Mouse (Mus musculus) forebrain, postnatal 0 days (tissue): ENCODE data around the gene Clec4a4. TPM values are rescaled to one million over a fixed set of nuclear protein-coding genes. Genes with fewer than 3 reads are reported as not detected.
"Not testable (repeated sequence)": the region's sequence is repeated elsewhere in the genome, so short reads cannot be mapped to it uniquely, and the experiment has no call there.

Experiments
- ATAC-seq: fragments of 200-750 bp; cut with Nextera tagmentation; 2 replicates; pipeline ENCODE4 v1.8.0; 2017; ENCODE audit warnings: mild to moderate bottlenecking, moderate library complexity
- DNase-seq: peaks from one replicate; pipeline ENCODE4 v3.0.0-alpha.2; 2015
- H3K27ac ChIP-seq: fragments of 300-500 bp; sonication (generic); 2 replicates; pipeline ENCODE4 v1.5.1; 2014; ENCODE audit warnings: low read depth, mild to moderate bottlenecking, antibody characterized with exemption, low read length, moderate library complexity, mixed read lengths
- H3K27me3 ChIP-seq: fragments of 300-500 bp; sonication (generic); 2 replicates; pipeline ENCODE4 v1.6.1; 2014; ENCODE audit warnings: mild to moderate bottlenecking, low read length, mixed read lengths; ENCODE audit not compliant: insufficient read depth
- H3K36me3 ChIP-seq: fragments of 300-500 bp; sonication (generic); 2 replicates; pipeline ENCODE4 v1.6.1; 2014; ENCODE audit warnings: mild to moderate bottlenecking, moderate library complexity; ENCODE audit not compliant: insufficient read depth
- H3K4me1 ChIP-seq: fragments of 300-500 bp; sonication (generic); 2 replicates; pipeline ENCODE4 v1.6.1; 2014; ENCODE audit warnings: antibody characterized with exemption; ENCODE audit not compliant: insufficient read depth
- H3K4me2 ChIP-seq: fragments of 300-500 bp; sonication (generic); 2 replicates; pipeline ENCODE4 v1.6.1; 2014; ENCODE audit warnings: low read depth, mild to moderate bottlenecking, moderate library complexity
- H3K4me3 ChIP-seq: fragments of 300-500 bp; sonication (generic); 2 replicates; pipeline ENCODE4 v1.5.1; 2014; ENCODE audit warnings: low read depth, low read length, mixed read lengths
- H3K9ac ChIP-seq: fragments of 300-500 bp; sonication (generic); 2 replicates; pipeline ENCODE4 v1.6.1; 2014; ENCODE audit warnings: mild to moderate bottlenecking
- H3K9me3 ChIP-seq: fragments of 300-500 bp; sonication (generic); 2 replicates; pipeline ENCODE4 v1.6.1; 2016; ENCODE audit warnings: low read length
- CTCF ChIP-seq: sonication (generic); IDR thresholded peaks from 2 replicates; pipeline ENCODE4 v1.5.1; 2016; ENCODE audit warnings: antibody characterized with exemption, control low read depth, low read depth
- WGBS: fragments of 180-500 bp; shearing (Covaris S2); extraction: QIAGEN DNeasy Blood & Tissue Kit; methylation state at CpG from one replicate; pipeline ENCODE4 v1.1.7; 2014; 5-methylcytosine and 5-hydroxymethylcytosine counted together
- polyA plus RNA-seq: library from polyadenylated mRNA; unstranded; fragments of >200 nt; fragmentation: Nextera tagmentation; extraction: Ambion mirVana; gene quantifications from 2 replicates; pipeline ENCODE4 v1.2.1, GENCODE M21; 2015
- total RNA-seq: library from RNA; depleted of rRNA; stranded (reverse); fragments of >200 nt; gene quantifications from 2 replicates; pipeline ENCODE4 v1.2.3, GENCODE M21; 2014; rRNA removed

Gene Clec4a4
- total RNA-seq (0.33 TPM in 1 of 2 replicates, not detected in the other), polyA plus RNA-seq (not detected in 2 replicates)

DNA sequence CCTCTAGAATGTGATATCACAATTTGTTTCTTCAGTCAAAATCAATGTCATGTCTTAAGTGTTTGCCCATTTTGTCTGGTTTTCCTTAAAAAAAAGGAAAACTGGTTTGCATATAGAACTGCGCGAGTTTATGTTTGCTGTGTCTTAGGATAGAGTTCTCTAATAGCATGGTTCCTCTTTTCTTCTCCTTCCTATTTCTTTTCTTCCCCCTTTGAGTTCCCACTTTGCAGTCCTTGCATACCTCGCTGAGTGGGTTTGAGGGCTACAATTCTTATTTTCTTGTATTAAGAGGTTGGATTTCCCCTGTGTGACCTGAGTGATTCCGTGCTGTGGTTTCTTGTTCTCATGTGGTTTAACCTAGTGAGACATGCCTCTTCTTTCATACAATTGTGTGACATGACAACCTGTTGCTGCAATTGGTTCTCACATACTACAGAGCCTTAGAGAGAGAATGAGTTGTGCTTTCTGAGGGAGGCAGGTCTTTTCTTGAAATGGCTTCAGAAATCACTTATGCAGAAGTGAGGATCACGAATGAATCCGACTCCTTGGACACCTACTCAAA is at the start of gene Clec4a4:
Gene Clec4a4, plus strand, starts transcription at position 492 of the 562 bp plus-strand sequence.
- Histone ChIP-seq H3K27ac (no peak within 1 kb of the TSS), H3K27me3 (no peaks in the 10 kb centered on the region), H3K9me3 (no peaks in the 10 kb centered on the region), H3K4me1 (no peaks in the 10 kb centered on the region), H3K9ac (no peak within 1 kb of the TSS), H3K4me2 (no peak within 1 kb of the TSS), H3K4me3 (no peak within 1 kb of the TSS), H3K36me3 (no peaks in the 10 kb centered on the region)
- ATAC-seq, result no peak
- 85% methylated on average over 6 of the region's 6 CpGs for WGBS
- no peak for DNase-seq
- no peak for TF ChIP-seq CTCF

DNA sequence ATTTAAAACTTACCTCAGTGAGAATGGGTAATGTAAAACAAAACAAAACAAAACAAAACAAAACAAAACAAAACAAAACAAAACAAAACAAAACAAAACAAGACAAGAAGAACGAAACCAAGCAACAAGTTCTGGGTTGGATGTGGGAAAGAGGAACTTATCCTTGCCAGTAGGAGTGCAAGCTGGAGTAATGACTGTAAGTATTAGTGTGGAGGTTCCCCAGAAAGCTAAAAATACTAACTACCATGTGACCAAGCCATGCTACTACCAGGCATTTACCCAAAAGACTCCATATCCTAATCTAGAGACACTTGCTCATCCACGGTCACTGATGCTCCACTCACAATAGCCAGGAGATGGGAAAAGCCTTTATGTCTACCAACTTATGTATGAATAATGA is 43.4 kb upstream of the Clec4a4 start:
- Histone ChIP-seq H3K36me3 (no peaks in the 10 kb centered on the region), H3K9me3 (no peaks in the 10 kb centered on the region), H3K4me1 (no peaks in the 10 kb centered on the region), H3K4me3 (no peak overlapping the region), H3K4me2 (no peak overlapping the region), H3K27me3 (no peaks in the 10 kb centered on the region), H3K27ac (no peak overlapping the region), H3K9ac (no peak overlapping the region)
- no peak for TF ChIP-seq CTCF
- 92% methylated on average over 2 of the region's 2 CpGs for WGBS
- no peak for DNase-seq
- no peak for ATAC-seq

DNA sequence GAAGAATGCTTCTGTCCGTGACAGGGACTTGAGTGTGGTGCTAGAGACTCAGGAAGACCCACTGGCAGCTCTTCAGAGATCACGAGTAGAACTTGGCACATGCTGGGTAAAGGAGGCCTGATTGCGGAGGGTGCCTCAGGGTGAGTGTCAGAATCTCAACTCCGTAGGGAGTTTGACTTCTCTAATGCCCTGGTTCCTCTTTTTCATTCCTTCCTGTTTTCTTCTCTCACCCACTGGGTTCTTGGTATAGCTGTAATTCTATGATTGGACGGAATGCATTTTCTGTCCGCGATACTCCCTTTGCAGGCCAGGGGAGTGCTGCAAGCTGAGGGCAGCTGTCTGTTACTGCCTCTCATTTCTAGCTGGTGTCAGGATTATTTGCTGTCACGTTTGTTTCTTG is 37.8 kb upstream of the Clec4a4 start, which contains the start of gene Clec4a3:
Gene Clec4a3, plus strand, starts transcription at position 115 of the 400 bp plus-strand sequence.
- Histone ChIP-seq H3K27me3 (no peaks in the 10 kb centered on the region), H3K36me3 (no peaks in the 10 kb centered on the region), H3K9me3 (no peaks in the 10 kb centered on the region), H3K27ac (no peak within 1 kb of the TSS), H3K4me1 (no peaks in the 10 kb centered on the region), H3K4me2 (no peak within 1 kb of the TSS), H3K4me3 (no peak within 1 kb of the TSS), H3K9ac (no peak within 1 kb of the TSS)
- DNase-seq (no peak), ATAC-seq (no peak)
- no peak for TF ChIP-seq CTCF
- 88% methylated on average over 8 of the region's 8 CpGs for WGBS

DNA sequence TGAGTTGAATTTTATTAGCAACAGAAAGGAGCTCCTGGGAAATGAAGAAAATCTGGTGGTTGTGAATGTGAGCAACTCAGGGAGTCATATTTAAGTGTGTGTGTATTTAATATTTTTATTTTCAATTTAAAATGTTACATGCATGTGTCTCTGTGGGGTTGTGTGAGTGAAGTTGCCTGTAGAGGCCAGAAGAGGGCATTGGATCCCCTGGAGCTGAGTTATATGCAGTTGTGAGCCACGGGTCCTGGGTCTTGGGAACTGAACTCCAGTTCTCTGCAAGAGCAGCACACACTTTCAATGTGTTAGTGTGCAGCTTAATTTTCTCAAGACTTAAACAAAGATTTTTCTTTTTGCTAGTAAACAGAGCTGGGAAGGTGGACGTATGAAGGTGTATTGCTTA is 25.6 kb upstream of the Clec4a4 start:
- no peak for ATAC-seq
- DNase-seq, result no peak
- WGBS, result 71% methylated on average over 2 of the region's 2 CpGs
- H3K4me1 ChIP-seq, result no peaks in the 10 kb centered on the region
- H3K36me3 ChIP-seq, result no peaks in the 10 kb centered on the region
- no peak overlapping the region for H3K4me2 ChIP-seq
- no peaks in the 10 kb centered on the region for H3K9me3 ChIP-seq
- no peak for TF ChIP-seq CTCF
- no peak overlapping the region for H3K4me3 ChIP-seq
- no peak overlapping the region for H3K27ac ChIP-seq
- H3K9ac ChIP-seq, result no peak overlapping the region
- H3K27me3 ChIP-seq, result no peaks in the 10 kb centered on the region

DNA sequence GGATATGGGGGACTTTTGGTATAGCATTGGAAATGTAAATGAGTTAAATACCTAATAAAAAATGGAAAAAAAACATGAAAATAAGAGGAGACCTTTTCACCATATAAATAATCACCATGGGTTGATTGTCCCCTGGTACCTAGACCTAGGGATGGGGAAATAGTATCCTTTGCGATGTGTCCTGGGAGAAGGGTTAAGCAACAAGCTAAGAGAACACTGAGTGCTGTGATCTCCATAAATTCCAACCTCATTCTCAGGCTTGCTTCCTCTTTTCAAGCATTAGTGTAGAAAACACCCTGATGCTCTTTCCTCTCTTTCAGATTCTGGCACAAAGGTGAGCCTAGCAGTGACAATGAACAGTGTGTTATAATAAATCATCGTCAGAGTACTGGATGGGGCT is 21.1 kb upstream of the Clec4a4 start:
- no peak for TF ChIP-seq CTCF
- H3K4me3 ChIP-seq, result no peak overlapping the region
- ATAC-seq, result no peak
- no peaks in the 10 kb centered on the region for H3K4me1 ChIP-seq
- DNase-seq, result no peak
- H3K27ac ChIP-seq, result no peak overlapping the region
- 87% methylated on average over 2 of the region's 2 CpGs for WGBS
- H3K9me3 ChIP-seq, result no peaks in the 10 kb centered on the region
- no peak overlapping the region for H3K4me2 ChIP-seq
- no peak overlapping the region for H3K9ac ChIP-seq
- no peaks in the 10 kb centered on the region for H3K27me3 ChIP-seq
- no peaks in the 10 kb centered on the region for H3K36me3 ChIP-seq

DNA sequence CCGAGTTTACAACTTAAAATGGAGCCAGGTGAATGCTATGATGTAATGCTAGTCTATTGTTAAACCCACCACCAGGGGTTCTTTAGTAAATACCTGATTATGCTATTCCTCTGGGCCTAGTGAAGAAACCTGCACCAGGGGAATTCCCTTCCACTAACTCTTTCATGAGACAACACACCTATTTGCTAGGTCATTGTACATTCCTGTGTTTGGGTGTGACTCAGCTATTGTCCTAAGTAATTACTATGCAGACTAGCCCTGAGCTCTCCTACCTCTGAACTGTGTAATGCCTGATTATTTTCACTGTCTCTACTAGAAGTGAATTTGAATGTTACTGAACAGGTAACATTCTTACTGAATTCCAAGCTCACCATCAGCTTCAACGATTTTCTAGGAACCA is 14.5 kb downstream of the Clec4a4 start:
- not testable (repeated sequence) for H3K4me2 ChIP-seq, H3K9ac ChIP-seq, H3K27me3 ChIP-seq, DNase-seq, H3K9me3 ChIP-seq, ATAC-seq, H3K27ac ChIP-seq, H3K36me3 ChIP-seq, H3K4me1 ChIP-seq, H3K4me3 ChIP-seq
- WGBS, result 79% methylated on average over 2 of the region's 2 CpGs

DNA sequence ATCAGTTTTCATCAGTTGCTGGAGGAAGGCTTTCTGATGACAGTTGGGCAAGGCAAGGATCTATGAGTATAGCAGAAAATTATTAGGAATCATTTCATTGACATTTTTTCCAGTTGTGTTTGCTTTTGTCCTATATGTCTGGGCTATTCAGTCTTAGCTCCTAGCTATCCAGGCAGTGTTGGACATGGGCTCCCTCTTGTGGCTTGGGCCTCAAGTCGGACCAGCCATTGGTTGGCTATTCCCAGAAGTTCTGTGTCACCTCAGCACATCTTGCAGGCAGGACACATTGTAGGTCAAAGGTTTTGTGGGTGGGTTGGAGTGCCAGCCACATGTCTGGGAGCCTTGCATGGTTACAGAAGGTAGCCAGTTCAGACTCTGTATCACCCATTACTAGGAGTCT is 15.4 kb downstream of the Clec4a4 start:
- WGBS, result 64% methylated on average over 1 of the region's 1 CpGs
- H3K4me3 ChIP-seq, result no peak overlapping the region

More for the DNA sequence above, 15.4 kb downstream of the Clec4a4 start:
- ATAC-seq, result no peak
- Histone ChIP-seq H3K4me1 (no peaks in the 10 kb centered on the region), H3K27ac (no peak overlapping the region), H3K9ac (no peak overlapping the region), H3K9me3 (no peaks in the 10 kb centered on the region), H3K36me3 (no peaks in the 10 kb centered on the region), H3K27me3 (no peaks in the 10 kb centered on the region), H3K4me2 (no peak overlapping the region)
- TF ChIP-seq CTCF, result no peak
- DNase-seq, result no peak
